ENCODE assay signal across 19 mouse cellular contexts in the genomic region with DNA sequence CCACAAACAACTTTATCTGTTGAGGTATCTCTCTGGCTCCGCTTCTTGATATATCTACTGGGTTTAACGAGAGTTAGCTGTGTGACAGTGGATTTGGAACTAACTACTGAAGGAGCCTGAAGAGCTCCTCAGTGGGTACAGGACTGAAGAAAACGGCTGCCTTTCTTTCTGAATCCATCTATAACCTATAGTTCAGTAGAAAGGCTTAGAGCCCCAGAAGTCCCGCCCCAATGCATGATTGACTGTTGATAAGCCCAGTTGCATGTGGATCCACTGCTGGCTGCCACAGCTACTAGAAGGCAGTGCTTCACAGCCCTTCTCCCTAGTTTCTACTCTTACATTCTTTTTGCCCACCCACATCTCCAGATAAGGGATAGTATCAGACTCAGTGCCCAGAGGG. TPM values are rescaled to one million over a fixed set of nuclear protein-coding genes. Genes with fewer than 3 reads are reported as not detected.
A peak's percentile ranks its signal among the peaks of the same experiment; 100 is the strongest.
DNase-seq lines count a peak whose midpoint lies in the region; ATAC-seq lines count a peak whose summit lies in the region.
"Had no signal": no experiment of that assay in that cellular context is flagged by ENCODE, and none has a peak within 500 bp of the region (broad histone marks: within the 10 kb centered on the region; RNA-seq: fewer than 3 reads in every experiment).

No protein-coding gene starts in this region.

- no peak for ATAC-seq in heart, embryonic 15.5 days (replicated peaks; ENCODE audit: insufficient number of reproducible peaks, insufficient read depth, low FRiP score, low read depth)

- H3K9ac ChIP-seq in heart, embryonic 15.5 days, result no peak overlapping the region
- H3K9ac ChIP-seq: heart, embryonic 12.5 days; lung, embryonic 15.5 days had no signal

- H3K4me1 ChIP-seq in heart, embryonic 15.5 days (replicated peaks), result no peaks in the 10 kb centered on the region
- no peaks in the 10 kb centered on the region for H3K4me1 ChIP-seq in limb, embryonic 10.5 days
- H3K4me1 ChIP-seq: heart, embryonic 12.5 days; lung, embryonic 15.5 days had no signal

- WGBS in heart, embryonic 15.5 days, result 60% methylated on average over 4 of the region's 4 CpGs
- WGBS in limb, embryonic 10.5 days, result 74% methylated on average over 4 of the region's 4 CpGs

- H3K36me3 ChIP-seq in heart, embryonic 15.5 days, result no peaks in the 10 kb centered on the region
- no peaks in the 10 kb centered on the region for H3K36me3 ChIP-seq in limb, embryonic 10.5 days
- H3K36me3 ChIP-seq: heart, embryonic 12.5 days; lung, embryonic 15.5 days had no signal

- no peak overlapping the region for H3K4me3 ChIP-seq in heart, embryonic 15.5 days
- H3K4me3 ChIP-seq in limb, embryonic 10.5 days, result no peak overlapping the region
- H3K4me3 ChIP-seq: heart, embryonic 12.5 days; lung, embryonic 15.5 days; megakaryocyte, embryonic 14.5 days had no signal

- peak overlapping the region; percentile 16; the same call in 1 of the 2 replicates for H3K27ac ChIP-seq in heart, embryonic 15.5 days
- no peak overlapping the region for H3K27ac ChIP-seq in limb, embryonic 10.5 days
- H3K27ac ChIP-seq: lung, embryonic 15.5 days; stomach, postnatal 0 days had no signal

- H3K9me3 ChIP-seq in heart, embryonic 15.5 days (replicated peaks), result no peaks in the 10 kb centered on the region
- H3K9me3 ChIP-seq in limb, embryonic 10.5 days (replicated peaks), result no peaks in the 10 kb centered on the region
- H3K9me3 ChIP-seq: lung, embryonic 15.5 days had no signal

- DNase-seq in heart, postnatal 10 days, result no peak
- peak; percentile 20 for DNase-seq in spleen, postnatal 36 days (ENCODE audit: low spot score in 2 of 2)
- DNase-seq in spleen, postnatal 14 days (ENCODE audit: low spot score in 2 of 2), result no peak
- peak; percentile 82 for DNase-seq in induced T-regulatory cell, adult 2 months (ENCODE audit: low read depth)
- peak; percentile 83 for DNase-seq in thymus, postnatal 4 days
- DNase-seq in limb, embryonic 10.5 days (ENCODE audit: low spot score), result no peak
- no peak for DNase-seq in cerebellum, adult 9-10 months
- DNase-seq: cerebellum, postnatal 10 days; kidney, adult 11 months had no signal

- H3K4me2 ChIP-seq in heart, embryonic 15.5 days, result no peak overlapping the region
- H3K4me2 ChIP-seq: heart, embryonic 12.5 days; lung, embryonic 15.5 days had no signal

- H3K27me3 ChIP-seq in heart, embryonic 15.5 days, result no peaks in the 10 kb centered on the region
- H3K27me3 ChIP-seq in limb, embryonic 10.5 days (ENCODE audit: low read depth, poor library complexity, severe bottlenecking), result 0 out of 2 replicates have a peak, but pooled peaks cover 6% of the 10 kb centered on the region
- H3K27me3 ChIP-seq: CH12.LX; lung, embryonic 15.5 days had no signal

- intact Hi-C loops in heart, postnatal 10 days (cut with DNase I), result no loop called here

RNA-seq across cellular contexts. Expression of gene Cd3e, which starts 1.0 kb away (rescaled TPM):
- polyA plus RNA-seq in heart, embryonic 15.5 days (2015; fragmentation: Nextera tagmentation; extraction: Ambion mirVana), result 2.9 and 43.3 TPM in 2 replicates
- 1 to 10 TPM; 2.0 to 2.4 TPM for total RNA-seq in heart, postnatal 10 days (2021)
- polyA plus RNA-seq in limb, embryonic 10.5 days (2016; fragmentation: Nextera tagmentation; extraction: Ambion mirVana), result not detected in 2 replicates
- total RNA-seq: CH12.LX; layer of hippocampus, postnatal 14 days; left cerebral cortex, postnatal 25 days had no signal
- polyA plus RNA-seq: heart, embryonic 12.5 days; stomach, postnatal 0 days had no signal

RNA-seq across cellular contexts. Expression of gene Cd3d, which starts 28.9 kb away (rescaled TPM):
- 1.4 and 16.0 TPM in 2 replicates for polyA plus RNA-seq in heart, embryonic 15.5 days (2015; fragmentation: Nextera tagmentation; extraction: Ambion mirVana)
- total RNA-seq in heart, postnatal 10 days (2021), result 1 to 10 TPM in 1 of 2 experiments, under 1 TPM in 1; 0.77 to 1.5 TPM
- polyA plus RNA-seq in limb, embryonic 10.5 days (2016; fragmentation: Nextera tagmentation; extraction: Ambion mirVana), result not detected in 2 replicates
- total RNA-seq: hematopoietic stem cell, adult 5-6 weeks; layer of hippocampus, postnatal 14 days; left cerebral cortex, postnatal 25 days had no signal
- polyA plus RNA-seq: heart, embryonic 12.5 days; neural tube, embryonic 14.5 days had no signal

RNA-seq across cellular contexts. Expression of gene Mpzl2, which starts 29.1 kb away (rescaled TPM):
- polyA plus RNA-seq in heart, embryonic 15.5 days (2015; fragmentation: Nextera tagmentation; extraction: Ambion mirVana), result 1.1 and 7.4 TPM in 2 replicates
- 1 to 10 TPM; 1.6 to 2.2 TPM for total RNA-seq in heart, postnatal 10 days (2021)
- 12.7 and 13.6 TPM in 2 replicates for polyA plus RNA-seq in limb, embryonic 10.5 days (2016; fragmentation: Nextera tagmentation; extraction: Ambion mirVana)
- polyA plus RNA-seq: neural tube, embryonic 14.5 days had no signal

RNA-seq across cellular contexts. Expression of gene Cd3g, which starts 30.2 kb away (rescaled TPM):
- polyA plus RNA-seq in heart, embryonic 15.5 days (2015; fragmentation: Nextera tagmentation; extraction: Ambion mirVana), result 5.5 and 64.7 TPM in 2 replicates
- total RNA-seq in heart, postnatal 10 days (2021), result 1 to 10 TPM; 1.2 to 1.3 TPM
- polyA plus RNA-seq in limb, embryonic 10.5 days (2016; fragmentation: Nextera tagmentation; extraction: Ambion mirVana), result not detected in 2 replicates
- total RNA-seq: layer of hippocampus, postnatal 14 days; left cerebral cortex, postnatal 25 days had no signal
- polyA plus RNA-seq: heart, embryonic 12.5 days; neural tube, embryonic 14.5 days had no signal

RNA-seq across cellular contexts. Expression of gene Mpzl3, which starts 44.5 kb away (rescaled TPM):
- polyA plus RNA-seq in heart, embryonic 15.5 days (2015; fragmentation: Nextera tagmentation; extraction: Ambion mirVana), result 1.4 and 1.6 TPM in 2 replicates
- total RNA-seq in heart, postnatal 10 days (2021), result 1 to 10 TPM in 1 of 2 experiments, under 1 TPM in 1; 0.82 to 2.1 TPM
- 4.2 and 4.6 TPM in 2 replicates for polyA plus RNA-seq in limb, embryonic 10.5 days (2016; fragmentation: Nextera tagmentation; extraction: Ambion mirVana)

Comparison
In these comparisons a context has a peak if more than half of its experiments do, and no peak if none do; other contexts are left out.
1. DNase-seq: peak in spleen, postnatal 36 days (2 of 2), induced T-regulatory cell, adult 2 months (single experiment) and thymus, postnatal 4 days (single experiment); none in heart, postnatal 10 days (0 of 2), spleen, postnatal 14 days (0 of 2), limb, embryonic 10.5 days (single experiment) and cerebellum, adult 9-10 months (single experiment).